Mouse (Mus musculus): Measurements from ENCODE around the gene Dmbt1. TPM values are rescaled to one million over a fixed set of nuclear protein-coding genes. Genes with fewer than 3 reads are reported as not detected.
"Not testable (repeated sequence)": the region's sequence is repeated elsewhere in the genome, so short reads cannot be mapped to it uniquely, and the experiment has no call there.

Gene Dmbt1
- polyA plus RNA-seq, 2 experiments = 0.06 TPM; not detected in 1

DNA sequence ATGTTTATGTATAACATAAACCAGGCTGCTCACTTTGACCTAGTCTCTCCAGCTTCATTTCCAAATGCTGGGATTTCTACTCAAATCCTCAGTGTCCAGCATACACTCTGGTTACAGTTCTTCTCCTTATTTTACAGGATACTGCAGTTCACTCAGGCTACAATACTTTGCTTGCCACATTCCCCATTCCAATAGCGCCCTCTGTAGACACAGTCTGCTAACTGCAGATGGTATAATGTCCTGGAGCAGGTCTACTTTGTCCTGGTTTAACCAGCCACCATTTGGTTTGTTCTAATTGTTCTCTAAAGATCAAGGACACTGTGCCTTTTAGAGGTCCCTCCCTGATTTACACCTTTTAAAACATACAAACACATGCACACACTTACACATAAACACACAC, 44.1 kb downstream of the Dmbt1 start:
- WGBS = 0% methylated on average over 1 of the region's 1 CpGs
- no peak overlapping the region for H3K4me2 ChIP-seq (replicated peaks; ENCODE audit: low read depth, low read length, severe bottlenecking)
- H3K4me1 ChIP-seq (ENCODE audit: control insufficient read depth, insufficient read depth, low read length) = no peaks in the 10 kb centered on the region
- H3K27me3 ChIP-seq (ENCODE audit: control insufficient read depth, insufficient read depth, low read length) = no peaks in the 10 kb centered on the region
- H3K4me3 ChIP-seq (replicated peaks; ENCODE audit: low read length) = no peak overlapping the region
- ATAC-seq (ENCODE audit: low FRiP score, low read depth) (no peak), DNase-seq (ENCODE audit: low spot score) (peak; percentile 3)
- no peaks in the 10 kb centered on the region for H3K36me3 ChIP-seq (ENCODE audit: control insufficient read depth, insufficient read depth, low read length)
- H3K27ac ChIP-seq (replicated peaks; ENCODE audit: low read depth, low read length) = no peak overlapping the region
- no peak for TF ChIP-seq POLR2A (IDR thresholded peaks at IDR 0.05; ENCODE audit: borderline replicate concordance, extremely low read depth, insufficient read depth, insufficient read length)
- no peak overlapping the region for H3K9ac ChIP-seq (ENCODE audit: low read depth, low read length, severe bottlenecking)
- no peaks in the 10 kb centered on the region for H3K9me3 ChIP-seq (ENCODE audit: control insufficient read depth, low read length)

DNA sequence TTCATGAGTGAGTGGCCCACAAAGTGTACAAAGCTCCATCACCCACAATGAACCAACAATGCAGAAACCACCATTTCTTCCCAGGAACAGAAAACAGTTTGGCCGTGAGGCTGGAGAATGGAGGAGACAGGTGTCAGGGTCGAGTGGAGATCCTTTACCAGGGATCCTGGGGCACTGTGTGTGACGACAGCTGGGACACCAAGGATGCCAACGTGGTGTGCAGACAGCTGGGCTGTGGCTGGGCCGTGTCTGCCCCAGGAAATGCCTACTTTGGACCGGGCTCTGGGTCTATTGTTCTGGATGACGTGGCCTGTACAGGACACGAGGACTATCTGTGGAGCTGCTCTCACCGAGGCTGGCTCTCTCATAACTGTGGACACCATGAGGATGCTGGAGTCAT, 50.5 kb downstream of the Dmbt1 start:
- 82% methylated on average over 9 of the region's 9 CpGs for WGBS
- not testable (repeated sequence) for H3K9ac ChIP-seq (ENCODE audit: low read depth, low read length, severe bottlenecking); H3K27ac ChIP-seq (replicated peaks; ENCODE audit: low read depth, low read length); H3K4me3 ChIP-seq (replicated peaks; ENCODE audit: low read length); H3K4me2 ChIP-seq (replicated peaks; ENCODE audit: low read depth, low read length, severe bottlenecking); H3K27me3 ChIP-seq (ENCODE audit: control insufficient read depth, insufficient read depth, low read length); DNase-seq (ENCODE audit: low spot score); H3K4me1 ChIP-seq (ENCODE audit: control insufficient read depth, insufficient read depth, low read length); H3K36me3 ChIP-seq (ENCODE audit: control insufficient read depth, insufficient read depth, low read length); ATAC-seq (ENCODE audit: low FRiP score, low read depth); H3K9me3 ChIP-seq (ENCODE audit: control insufficient read depth, low read length)

DNA sequence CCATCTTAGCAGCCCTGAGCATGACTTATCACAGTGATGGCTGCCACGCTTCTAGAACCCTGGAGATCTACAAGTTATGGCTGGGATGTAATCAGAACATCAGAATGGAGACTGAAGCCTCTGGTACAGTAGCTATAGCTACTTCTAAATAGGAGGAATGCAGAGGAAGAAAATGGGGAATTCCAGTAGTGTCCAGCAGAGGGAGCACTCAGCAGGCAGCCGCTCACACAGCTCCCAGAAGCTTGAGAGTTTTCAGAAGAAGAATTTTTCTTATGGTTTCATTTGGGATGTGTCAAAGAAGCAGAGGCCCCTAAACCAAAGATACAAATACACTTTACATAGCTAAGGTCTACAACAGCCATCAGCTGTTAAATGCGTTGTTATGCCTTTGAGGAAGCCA, 80.6 kb downstream of the Dmbt1 start:
- H3K9me3 ChIP-seq (ENCODE audit: control insufficient read depth, low read length) = no peaks in the 10 kb centered on the region
- H3K9ac ChIP-seq (ENCODE audit: low read depth, low read length, severe bottlenecking) = no peak overlapping the region
- no peak overlapping the region for H3K27ac ChIP-seq (replicated peaks; ENCODE audit: low read depth, low read length)
- H3K4me2 ChIP-seq (replicated peaks; ENCODE audit: low read depth, low read length, severe bottlenecking) = no peak overlapping the region
- TF ChIP-seq POLR2A (IDR thresholded peaks at IDR 0.05; ENCODE audit: borderline replicate concordance, extremely low read depth, insufficient read depth, insufficient read length) = no peak
- no peaks in the 10 kb centered on the region for H3K4me1 ChIP-seq (ENCODE audit: control insufficient read depth, insufficient read depth, low read length)
- ATAC-seq (ENCODE audit: low FRiP score, low read depth) (no peak), DNase-seq (ENCODE audit: low spot score) (peak; percentile 67)
- no peak overlapping the region for H3K4me3 ChIP-seq (replicated peaks; ENCODE audit: low read length)
- no peaks in the 10 kb centered on the region for H3K36me3 ChIP-seq (ENCODE audit: control insufficient read depth, insufficient read depth, low read length)
- 32% methylated on average over 3 of the region's 3 CpGs for WGBS
- H3K27me3 ChIP-seq (ENCODE audit: control insufficient read depth, insufficient read depth, low read length) = no peaks in the 10 kb centered on the region

DNA sequence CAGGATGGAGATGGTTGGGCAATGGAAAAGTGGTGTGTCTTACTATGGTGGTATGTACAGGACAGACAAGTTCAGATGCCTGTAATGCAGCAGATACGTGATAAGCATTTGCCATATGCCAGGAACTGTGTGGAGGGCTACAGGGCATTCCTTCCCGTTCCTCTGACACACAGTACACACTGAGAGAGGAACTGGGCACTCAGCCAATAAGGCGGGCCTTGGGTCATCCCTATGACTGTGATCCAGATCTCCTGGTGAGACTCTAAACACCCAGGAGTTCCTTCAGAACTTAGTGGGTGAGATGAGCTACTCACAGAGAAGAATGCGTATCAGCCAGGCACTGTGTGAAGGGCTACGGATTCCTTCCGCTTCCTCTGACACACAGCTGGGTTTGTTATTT, 81.8 kb downstream of the Dmbt1 start:
- no peak overlapping the region for H3K9ac ChIP-seq (ENCODE audit: low read depth, low read length, severe bottlenecking)
- no peaks in the 10 kb centered on the region for H3K9me3 ChIP-seq (ENCODE audit: control insufficient read depth, low read length)
- H3K4me1 ChIP-seq (ENCODE audit: control insufficient read depth, insufficient read depth, low read length) = no peaks in the 10 kb centered on the region
- 76% methylated on average over 6 of the region's 6 CpGs for WGBS
- H3K27me3 ChIP-seq (ENCODE audit: control insufficient read depth, insufficient read depth, low read length) = no peaks in the 10 kb centered on the region
- DNase-seq (ENCODE audit: low spot score) = no peak
- H3K27ac ChIP-seq (replicated peaks; ENCODE audit: low read depth, low read length) = no peak overlapping the region
- no peak overlapping the region for H3K4me3 ChIP-seq (replicated peaks; ENCODE audit: low read length)
- no peak for ATAC-seq (ENCODE audit: low FRiP score, low read depth)
- no peak for TF ChIP-seq POLR2A (IDR thresholded peaks at IDR 0.05; ENCODE audit: borderline replicate concordance, extremely low read depth, insufficient read depth, insufficient read length)
- H3K36me3 ChIP-seq (ENCODE audit: control insufficient read depth, insufficient read depth, low read length) = no peaks in the 10 kb centered on the region
- H3K4me2 ChIP-seq (replicated peaks; ENCODE audit: low read depth, low read length, severe bottlenecking) = no peak overlapping the region

DNA sequence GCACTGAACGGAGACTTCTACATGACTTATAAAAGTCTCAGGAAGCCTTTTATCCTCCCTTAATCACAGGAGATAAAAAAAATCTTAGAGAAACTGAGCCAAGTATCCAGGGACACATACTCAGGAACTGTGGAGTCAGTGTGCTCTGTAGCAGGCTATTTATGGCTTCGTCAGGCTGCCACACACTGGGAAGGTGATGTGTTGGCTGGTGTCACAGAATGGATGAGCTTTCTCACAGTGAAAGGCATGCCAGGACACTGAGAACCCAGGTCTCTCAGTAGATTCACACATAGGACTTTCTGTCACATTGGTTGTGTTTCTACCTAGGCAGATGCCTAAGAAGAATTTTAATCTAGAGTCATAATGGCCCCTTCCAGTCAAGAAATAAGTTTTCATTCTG, 82.6 kb downstream of the Dmbt1 start:
- Histone ChIP-seq H3K27ac (replicated peaks; ENCODE audit: low read depth, low read length) (no peak overlapping the region), H3K27me3 (ENCODE audit: control insufficient read depth, insufficient read depth, low read length) (no peaks in the 10 kb centered on the region), H3K4me2 (replicated peaks; ENCODE audit: low read depth, low read length, severe bottlenecking) (no peak overlapping the region), H3K36me3 (ENCODE audit: control insufficient read depth, insufficient read depth, low read length) (no peaks in the 10 kb centered on the region), H3K9me3 (ENCODE audit: control insufficient read depth, low read length) (no peaks in the 10 kb centered on the region), H3K9ac (ENCODE audit: low read depth, low read length, severe bottlenecking) (no peak overlapping the region), H3K4me1 (ENCODE audit: control insufficient read depth, insufficient read depth, low read length) (no peaks in the 10 kb centered on the region), H3K4me3 (replicated peaks; ENCODE audit: low read length) (no peak overlapping the region)
- no peak for TF ChIP-seq POLR2A (IDR thresholded peaks at IDR 0.05; ENCODE audit: borderline replicate concordance, extremely low read depth, insufficient read depth, insufficient read length)
- ATAC-seq (ENCODE audit: low FRiP score, low read depth) (no peak), DNase-seq (ENCODE audit: low spot score) (no peak)
- 56% methylated on average over 2 of the region's 2 CpGs for WGBS

DNA sequence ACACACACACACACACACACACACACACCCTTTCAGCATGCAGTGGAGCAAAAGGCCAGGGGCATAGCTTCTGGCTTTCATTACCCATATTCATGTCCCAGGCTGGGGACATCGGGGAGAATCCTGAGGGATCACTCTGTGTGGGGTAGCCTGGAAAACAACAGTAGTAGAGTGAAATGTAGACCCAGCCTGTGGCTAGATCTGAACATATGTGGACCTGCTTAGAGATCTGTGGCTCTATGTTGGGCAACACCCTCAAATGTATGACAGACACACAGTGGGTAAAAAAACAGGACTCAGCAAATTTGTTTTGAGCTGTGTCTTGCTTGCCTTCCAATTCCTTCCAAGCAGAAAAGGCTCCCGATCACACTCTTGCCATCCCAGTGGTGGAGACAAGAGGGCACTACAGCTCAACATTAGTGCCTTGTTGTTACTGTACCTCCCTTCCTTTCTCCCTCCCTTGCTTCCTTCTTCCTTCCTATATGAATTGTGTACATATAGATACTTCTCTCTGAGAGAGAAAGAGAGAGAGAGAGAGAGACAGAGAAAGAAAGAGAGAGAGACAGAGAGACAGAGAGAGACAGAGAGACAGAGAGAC, 90.5 kb downstream of the Dmbt1 start:
- Histone ChIP-seq H3K36me3 (ENCODE audit: control insufficient read depth, insufficient read depth, low read length) (no peaks in the 10 kb centered on the region), H3K4me1 (ENCODE audit: control insufficient read depth, insufficient read depth, low read length) (no peaks in the 10 kb centered on the region), H3K4me2 (replicated peaks; ENCODE audit: low read depth, low read length, severe bottlenecking) (no peak overlapping the region), H3K27ac (replicated peaks; ENCODE audit: low read depth, low read length) (no peak overlapping the region), H3K9me3 (ENCODE audit: control insufficient read depth, low read length) (no peaks in the 10 kb centered on the region), H3K27me3 (ENCODE audit: control insufficient read depth, insufficient read depth, low read length) (no peaks in the 10 kb centered on the region), H3K9ac (ENCODE audit: low read depth, low read length, severe bottlenecking) (no peak overlapping the region), H3K4me3 (replicated peaks; ENCODE audit: low read length) (no peak overlapping the region)
- no peak for TF ChIP-seq POLR2A (IDR thresholded peaks at IDR 0.05; ENCODE audit: borderline replicate concordance, extremely low read depth, insufficient read depth, insufficient read length)
- no peak for ATAC-seq (ENCODE audit: low FRiP score, low read depth)
- no peak for DNase-seq (ENCODE audit: low spot score)
- WGBS = 81% methylated on average over 2 of the region's 2 CpGs

Measured in limb, embryonic 14.5 days (tissue).